Mouse (Mus musculus): ENCODE measurements around the gene Abcc5. TPM values are rescaled to one million over a fixed set of nuclear protein-coding genes. Genes with fewer than 3 reads are reported as not detected.

Abcc5 gene
- polyA plus RNA-seq, 1 experiment from 2014 or later: 63.5 TPM

DNA sequence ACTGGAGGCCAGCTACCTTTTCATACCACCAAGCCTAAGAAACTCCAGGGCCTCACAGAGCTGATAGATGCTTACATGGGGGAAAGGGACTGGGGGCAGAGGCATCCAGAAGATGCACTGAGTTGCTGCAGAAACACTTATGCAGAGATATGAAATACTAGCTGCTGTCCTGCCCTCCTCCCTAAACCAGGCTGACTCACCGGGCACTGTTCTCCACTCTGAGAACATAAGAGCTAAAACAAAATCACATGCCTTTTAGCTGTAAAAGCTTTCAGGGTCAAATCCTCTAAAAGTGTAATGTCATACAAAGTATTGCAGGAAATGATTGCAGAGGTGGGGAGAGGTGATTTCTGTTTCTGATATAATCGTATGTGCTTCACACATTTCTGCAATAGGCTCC lies 11.0 kb downstream of the Abcc5 start:
- H3K4me2 ChIP-seq (ENCODE audit: low read depth, low read length): no peak overlapping the region
- H3K27ac ChIP-seq (replicated peaks; ENCODE audit: low read depth, low read length): no peak overlapping the region
- no peak overlapping the region for H3K4me3 ChIP-seq (ENCODE audit: low read depth, low read length)
- H3K9ac ChIP-seq (ENCODE audit: low read depth, low read length): no peak overlapping the region
- DNase-seq (ENCODE audit: low spot score) (no peak), ATAC-seq (ENCODE audit: low read depth) (no peak)
- H3K9me3 ChIP-seq (ENCODE audit: control insufficient read depth, low read length): no peaks in the 10 kb centered on the region
- 81% methylated on average over 2 of the region's 2 CpGs for WGBS
- no peaks in the 10 kb centered on the region for H3K27me3 ChIP-seq (replicated peaks; ENCODE audit: control insufficient read depth, insufficient read depth, low read length)
- no peaks in the 10 kb centered on the region for H3K4me1 ChIP-seq (ENCODE audit: control insufficient read depth, insufficient read depth, low read length)
- H3K36me3 ChIP-seq (ENCODE audit: control insufficient read depth, insufficient read depth, low read length): peaks cover 8% of the 10 kb centered on the region; the same call in 1 of the 2 replicates

DNA sequence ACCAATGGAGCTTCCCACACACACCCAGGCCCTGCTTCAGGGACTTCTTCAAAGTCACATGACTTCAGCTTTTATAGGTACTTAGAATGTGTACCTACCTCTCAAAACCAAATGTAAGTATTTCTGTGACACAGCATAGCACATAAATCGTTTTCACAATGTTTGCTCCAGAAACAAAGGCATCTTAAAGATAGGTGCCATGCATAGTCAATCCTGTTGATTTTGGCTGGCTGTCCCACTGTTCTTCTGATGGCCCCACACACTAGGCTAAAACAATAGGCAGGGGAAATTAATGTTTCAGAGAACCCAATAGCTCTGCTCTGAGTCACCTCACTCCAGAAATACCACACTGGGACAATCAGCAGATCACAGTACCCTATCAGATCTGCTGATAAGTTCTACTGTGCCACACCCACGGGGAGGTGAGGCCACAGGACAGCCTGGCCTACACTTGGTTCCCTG lies 12.3 kb downstream of the Abcc5 start:
- WGBS: 74% methylated on average over 2 of the region's 2 CpGs

DNA sequence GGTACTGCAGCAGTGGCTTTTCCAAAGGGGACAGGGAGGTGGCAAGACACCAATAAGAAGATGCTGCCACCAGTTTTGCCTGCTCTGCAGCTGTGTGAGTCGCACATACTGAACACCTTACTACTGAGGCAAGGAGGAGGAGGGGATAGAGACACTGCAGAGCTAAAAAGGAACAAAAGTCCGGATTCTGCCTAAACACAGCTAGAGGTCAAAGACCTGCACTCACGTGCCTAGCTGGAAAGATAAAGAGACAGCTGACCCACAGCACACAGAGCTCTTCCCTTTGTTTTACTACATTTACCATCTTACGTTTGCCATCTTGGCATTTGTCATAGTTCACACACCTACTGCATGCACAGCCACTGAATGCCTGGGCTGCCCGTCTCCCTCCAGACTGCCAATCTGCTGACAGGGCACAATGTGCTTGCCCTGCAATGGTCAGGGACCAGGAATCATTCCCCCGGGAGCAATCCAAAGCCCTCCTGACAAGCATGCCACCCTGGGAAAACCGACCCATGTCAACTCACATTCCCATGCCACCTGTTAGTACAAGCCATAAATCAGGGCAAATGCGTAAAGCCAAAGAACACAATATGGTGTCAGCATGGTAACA lies 14.1 kb downstream of the Abcc5 start:
- no peak overlapping the region for H3K27ac ChIP-seq (replicated peaks; ENCODE audit: low read depth, low read length)

More for the DNA sequence above, 12.3 kb downstream of the Abcc5 start:
- no peaks in the 10 kb centered on the region for H3K4me1 ChIP-seq (ENCODE audit: control insufficient read depth, insufficient read depth, low read length)
- H3K4me3 ChIP-seq (ENCODE audit: low read depth, low read length): no peak overlapping the region
- no peaks in the 10 kb centered on the region for H3K27me3 ChIP-seq (replicated peaks; ENCODE audit: control insufficient read depth, insufficient read depth, low read length)
- H3K9me3 ChIP-seq (ENCODE audit: control insufficient read depth, low read length): no peaks in the 10 kb centered on the region
- no peak overlapping the region for H3K4me2 ChIP-seq (ENCODE audit: low read depth, low read length)
- no peak for DNase-seq (ENCODE audit: low spot score)
- no peak overlapping the region for H3K27ac ChIP-seq (replicated peaks; ENCODE audit: low read depth, low read length)
- 0 out of 2 replicates have a peak, but pooled peaks cover 8% of the 10 kb centered on the region for H3K36me3 ChIP-seq (ENCODE audit: control insufficient read depth, insufficient read depth, low read length)
- no peak for ATAC-seq (ENCODE audit: low read depth)
- H3K9ac ChIP-seq (ENCODE audit: low read depth, low read length): no peak overlapping the region

DNA sequence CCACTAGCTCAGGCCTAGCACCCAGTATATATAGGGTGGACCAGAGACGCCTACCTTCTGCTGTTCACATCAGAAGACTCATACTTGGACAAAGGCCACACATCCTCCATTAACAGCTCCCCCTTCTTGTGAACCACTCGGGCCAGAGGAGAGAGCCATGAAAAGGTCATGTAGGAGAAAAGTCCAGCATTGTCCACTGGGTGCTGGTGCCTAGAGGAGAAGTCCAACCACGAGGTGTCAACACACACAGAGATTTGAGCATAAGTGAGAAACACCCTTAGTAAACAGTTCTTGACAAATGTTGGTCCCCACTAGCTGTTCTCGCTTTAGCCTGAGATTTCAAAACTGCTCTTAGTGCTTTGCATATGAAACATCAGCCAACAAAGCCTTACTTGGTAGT lies 20.9 kb downstream of the Abcc5 start:
- ATAC-seq (ENCODE audit: low read depth): no peak
- DNase-seq (ENCODE audit: low spot score): no peak
- Histone ChIP-seq H3K4me1 (ENCODE audit: control insufficient read depth, insufficient read depth, low read length) (no peaks in the 10 kb centered on the region), H3K27ac (replicated peaks; ENCODE audit: low read depth, low read length) (no peak overlapping the region), H3K4me3 (ENCODE audit: low read depth, low read length) (no peak overlapping the region), H3K4me2 (ENCODE audit: low read depth, low read length) (no peak overlapping the region), H3K27me3 (replicated peaks; ENCODE audit: control insufficient read depth, insufficient read depth, low read length) (no peaks in the 10 kb centered on the region), H3K36me3 (ENCODE audit: control insufficient read depth, insufficient read depth, low read length) (peaks cover 48% of the 10 kb centered on the region), H3K9me3 (ENCODE audit: control insufficient read depth, low read length) (no peaks in the 10 kb centered on the region), H3K9ac (ENCODE audit: low read depth, low read length) (no peak overlapping the region)
- WGBS: 89% methylated on average over 4 of the region's 4 CpGs

More for the DNA sequence above, 14.1 kb downstream of the Abcc5 start:
- 86% methylated on average over 8 of the region's 8 CpGs for WGBS
- no peaks in the 10 kb centered on the region for H3K27me3 ChIP-seq (replicated peaks; ENCODE audit: control insufficient read depth, insufficient read depth, low read length)
- DNase-seq (ENCODE audit: low spot score): no peak
- no peak overlapping the region for H3K9ac ChIP-seq (ENCODE audit: low read depth, low read length)
- H3K36me3 ChIP-seq (ENCODE audit: control insufficient read depth, insufficient read depth, low read length): 0 out of 2 replicates have a peak, but pooled peaks cover 8% of the 10 kb centered on the region
- no peaks in the 10 kb centered on the region for H3K9me3 ChIP-seq (ENCODE audit: control insufficient read depth, low read length)
- no peak overlapping the region for H3K4me2 ChIP-seq (ENCODE audit: low read depth, low read length)
- no peaks in the 10 kb centered on the region for H3K4me1 ChIP-seq (ENCODE audit: control insufficient read depth, insufficient read depth, low read length)
- no peak overlapping the region for H3K4me3 ChIP-seq (ENCODE audit: low read depth, low read length)
- no peak for ATAC-seq (ENCODE audit: low read depth)

DNA sequence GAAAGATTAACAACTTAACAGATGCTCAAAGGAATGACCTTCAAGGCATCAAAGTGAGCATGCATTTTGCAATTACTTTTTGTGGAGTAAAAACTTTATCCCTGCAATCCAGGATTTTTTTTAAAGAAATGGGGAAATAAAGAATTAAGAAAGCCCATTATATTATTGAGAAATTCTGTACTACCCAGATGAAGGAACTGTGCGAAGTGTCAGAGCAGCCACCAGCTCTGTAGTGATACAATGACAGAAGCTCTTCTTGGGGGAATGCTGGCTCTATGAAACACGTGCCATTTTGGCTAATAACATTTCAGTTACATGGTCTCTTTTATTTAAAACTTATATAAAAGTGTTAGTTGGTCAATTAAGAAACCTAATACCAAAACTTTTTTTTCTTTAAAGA lies 22.9 kb downstream of the Abcc5 start:
- ATAC-seq (ENCODE audit: low read depth) (no peak), DNase-seq (ENCODE audit: low spot score) (no peak)
- H3K4me2 ChIP-seq (ENCODE audit: low read depth, low read length): no peak overlapping the region
- H3K9ac ChIP-seq (ENCODE audit: low read depth, low read length): no peak overlapping the region
- WGBS: 91% methylated on average over 2 of the region's 2 CpGs
- H3K27me3 ChIP-seq (replicated peaks; ENCODE audit: control insufficient read depth, insufficient read depth, low read length): no peaks in the 10 kb centered on the region
- H3K4me3 ChIP-seq (ENCODE audit: low read depth, low read length): no peak overlapping the region
- H3K9me3 ChIP-seq (ENCODE audit: control insufficient read depth, low read length): no peaks in the 10 kb centered on the region
- H3K27ac ChIP-seq (replicated peaks; ENCODE audit: low read depth, low read length): no peak overlapping the region
- H3K36me3 ChIP-seq (ENCODE audit: control insufficient read depth, insufficient read depth, low read length): peaks cover 61% of the 10 kb centered on the region
- no peaks in the 10 kb centered on the region for H3K4me1 ChIP-seq (ENCODE audit: control insufficient read depth, insufficient read depth, low read length)

DNA sequence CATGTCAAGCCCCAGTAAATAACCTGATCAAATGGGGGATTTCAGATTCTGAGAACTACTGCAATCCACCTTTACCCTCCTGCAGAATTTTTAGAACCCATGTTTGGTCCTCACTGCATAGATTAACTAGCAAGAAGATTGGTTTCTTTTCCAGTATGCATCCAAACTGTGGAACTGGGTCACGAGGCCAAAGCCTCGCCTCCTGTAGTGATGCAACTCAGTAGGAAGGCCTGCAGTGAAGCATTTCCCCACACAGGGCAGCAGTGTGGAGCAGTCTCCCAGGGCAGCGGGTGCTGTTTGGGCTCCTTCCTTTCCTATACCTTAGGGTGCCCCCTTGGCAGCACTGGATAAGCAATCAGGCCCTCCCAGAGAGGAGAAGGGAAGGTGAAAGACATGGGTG lies 24.6 kb downstream of the Abcc5 start:
- Histone ChIP-seq H3K9me3 (ENCODE audit: control insufficient read depth, low read length) (no peaks in the 10 kb centered on the region), H3K4me3 (ENCODE audit: low read depth, low read length) (no peak overlapping the region), H3K4me2 (ENCODE audit: low read depth, low read length) (no peak overlapping the region), H3K27ac (replicated peaks; ENCODE audit: low read depth, low read length) (no peak overlapping the region), H3K9ac (ENCODE audit: low read depth, low read length) (no peak overlapping the region), H3K36me3 (ENCODE audit: control insufficient read depth, insufficient read depth, low read length) (peaks cover 71% of the 10 kb centered on the region), H3K27me3 (replicated peaks; ENCODE audit: control insufficient read depth, insufficient read depth, low read length) (no peaks in the 10 kb centered on the region), H3K4me1 (ENCODE audit: control insufficient read depth, insufficient read depth, low read length) (no peaks in the 10 kb centered on the region)
- ATAC-seq (ENCODE audit: low read depth) (no peak), DNase-seq (ENCODE audit: low spot score) (no peak)
- 84% methylated on average over 3 of the region's 3 CpGs for WGBS

DNA sequence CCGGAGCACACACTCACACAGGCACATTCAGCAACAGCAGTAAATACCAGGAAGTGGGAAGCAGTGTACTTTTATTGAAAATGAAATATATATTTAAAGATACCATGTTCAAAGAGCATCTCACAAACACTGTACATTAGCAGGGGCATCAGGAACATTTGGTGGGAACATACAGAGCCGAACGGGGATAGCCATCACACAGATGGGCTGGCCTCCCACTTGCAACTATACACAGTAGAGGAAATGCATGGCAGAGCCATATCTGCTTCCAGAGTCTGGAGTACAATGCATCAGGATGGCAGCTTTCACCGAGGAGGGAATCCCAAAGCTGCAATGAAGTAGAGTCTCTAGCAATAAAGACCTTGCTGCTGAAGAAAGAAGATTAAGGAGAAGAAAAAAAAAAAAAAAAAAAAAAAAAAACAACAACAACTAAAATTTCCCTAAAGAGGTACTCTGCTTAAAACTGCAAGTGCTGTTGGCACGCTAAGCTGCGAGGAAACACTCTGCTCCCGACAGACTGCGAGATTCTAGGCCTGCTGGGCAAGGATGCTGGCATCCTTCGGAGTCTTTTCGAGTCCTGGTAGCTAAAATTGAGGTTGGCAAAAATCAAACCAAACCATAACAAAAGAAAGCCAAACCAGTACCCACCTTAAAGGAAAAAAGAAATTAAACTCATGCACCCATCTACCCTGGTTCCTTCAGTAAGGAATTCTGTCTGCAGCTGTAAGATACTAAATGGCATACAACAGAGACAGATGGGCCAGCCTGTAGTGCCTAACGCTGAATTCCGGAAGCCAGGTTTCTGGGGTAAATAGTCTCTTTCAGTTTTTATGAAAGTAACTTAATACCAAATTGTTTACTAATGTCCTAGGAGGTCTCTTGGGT lies 25.2 kb downstream of the Abcc5 start:
- peaks cover 76% of the 10 kb centered on the region for H3K36me3 ChIP-seq (ENCODE audit: control insufficient read depth, insufficient read depth, low read length)
- no peak for DNase-seq (ENCODE audit: low spot score)

DNA sequence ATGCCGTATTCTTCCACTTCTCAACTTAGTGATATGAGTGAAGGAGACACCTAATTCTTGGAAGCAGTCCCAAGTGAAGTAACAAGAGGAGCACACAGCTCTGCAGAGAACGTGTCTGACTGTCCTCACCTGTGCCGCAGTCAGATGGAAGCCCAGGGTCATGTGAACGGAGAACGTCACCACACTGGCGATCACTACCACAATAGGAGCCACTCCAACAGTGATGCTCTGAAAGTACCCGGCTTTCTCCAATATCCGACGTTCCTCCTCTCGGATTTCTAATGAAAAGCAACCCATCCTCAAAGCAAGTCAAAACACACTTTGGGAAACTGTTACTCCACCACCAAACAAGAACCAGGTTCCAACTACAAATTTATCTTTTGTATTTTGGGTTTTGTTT lies 29.3 kb downstream of the Abcc5 start:
- Histone ChIP-seq H3K36me3 (ENCODE audit: control insufficient read depth, insufficient read depth, low read length) (peaks cover 81% of the 10 kb centered on the region), H3K9ac (ENCODE audit: low read depth, low read length) (no peak overlapping the region), H3K27me3 (replicated peaks; ENCODE audit: control insufficient read depth, insufficient read depth, low read length) (no peaks in the 10 kb centered on the region), H3K4me1 (ENCODE audit: control insufficient read depth, insufficient read depth, low read length) (no peaks in the 10 kb centered on the region), H3K9me3 (ENCODE audit: control insufficient read depth, low read length) (no peaks in the 10 kb centered on the region), H3K4me2 (ENCODE audit: low read depth, low read length) (no peak overlapping the region), H3K4me3 (ENCODE audit: low read depth, low read length) (no peak overlapping the region), H3K27ac (replicated peaks; ENCODE audit: low read depth, low read length) (no peak overlapping the region)
- ATAC-seq (ENCODE audit: low read depth): no peak
- no peak for DNase-seq (ENCODE audit: low spot score)
- 87% methylated on average over 10 of the region's 10 CpGs for WGBS

More for the DNA sequence above, 25.2 kb downstream of the Abcc5 start:
- no peaks in the 10 kb centered on the region for H3K4me1 ChIP-seq (ENCODE audit: control insufficient read depth, insufficient read depth, low read length)
- no peaks in the 10 kb centered on the region for H3K27me3 ChIP-seq (replicated peaks; ENCODE audit: control insufficient read depth, insufficient read depth, low read length)
- no peak overlapping the region for H3K27ac ChIP-seq (replicated peaks; ENCODE audit: low read depth, low read length)
- no peak overlapping the region for H3K4me2 ChIP-seq (ENCODE audit: low read depth, low read length)
- no peak overlapping the region for H3K9ac ChIP-seq (ENCODE audit: low read depth, low read length)
- WGBS: 93% methylated on average over 12 of the region's 12 CpGs
- no peak for ATAC-seq (ENCODE audit: low read depth)
- H3K9me3 ChIP-seq (ENCODE audit: control insufficient read depth, low read length): no peaks in the 10 kb centered on the region
- no peak overlapping the region for H3K4me3 ChIP-seq (ENCODE audit: low read depth, low read length)

All from embryonic facial prominence, embryonic 14.5 days (tissue).